Mouse (Mus musculus): ENCODE measurements at regions not wholly inside any gene's neighbourhood (a gene's known extent, or its start where the extent isn't known, plus 50 kb on each side); places are given as distances from the start of the nearest gene placed in this dataset.

GRCm38 (mm10) chr4:152888306-152888705 is 410.6 kb upstream of the Kcnab2 start:
- TF ChIP-seq CTCF (IDR thresholded peaks at IDR 0.05; ENCODE audit: low read depth) = no peak
- TF ChIP-seq EP300 (IDR thresholded peaks at IDR 0.05; ENCODE audit: low read depth) = no peak
